Mouse (Mus musculus) macrophage (primary cell): ENCODE measurements around the gene Sik1. TPM values are rescaled to one million over a fixed set of nuclear protein-coding genes. Genes with fewer than 3 reads are reported as not detected.

Experiments
- H3K27ac ChIP-seq: fragments of 350-480 bp; formaldehyde crosslinking; 2 replicates; pipeline ENCODE4 v1.9.0; 2021
- H3K36me3 ChIP-seq: fragments of 350-480 bp; formaldehyde crosslinking; 2 replicates; pipeline ENCODE4 v1.9.0; 2021; ENCODE audit errors: inconsistent target
- H3K4me3 ChIP-seq: fragments of 350-480 bp; formaldehyde crosslinking; 2 replicates; pipeline ENCODE4 v1.9.0; 2021; ENCODE audit errors: inconsistent target
- H3K79me2 ChIP-seq: fragments of 350-480 bp; formaldehyde crosslinking; 2 replicates; pipeline ENCODE4 v1.9.0; 2021; ENCODE audit errors: inconsistent target
- WGBS: methylation state at CpG from one replicate; pipeline ENCODE4 v1.1.7; 2026; ENCODE audit warnings: inconsistent platforms; ENCODE audit not compliant: missing documents; 5-methylcytosine and 5-hydroxymethylcytosine counted together
- polyA plus RNA-seq: library from polyadenylated mRNA; stranded (reverse); fragments of 250-400 nt; gene quantifications from 3 replicates; pipeline ENCODE4 v1.2.4, GENCODE M21; 2018; ENCODE audit warnings: inconsistent platforms

The Sik1 gene
- polyA plus RNA-seq, 1 experiment from 2014 or later = 8.6 TPM

DNA sequence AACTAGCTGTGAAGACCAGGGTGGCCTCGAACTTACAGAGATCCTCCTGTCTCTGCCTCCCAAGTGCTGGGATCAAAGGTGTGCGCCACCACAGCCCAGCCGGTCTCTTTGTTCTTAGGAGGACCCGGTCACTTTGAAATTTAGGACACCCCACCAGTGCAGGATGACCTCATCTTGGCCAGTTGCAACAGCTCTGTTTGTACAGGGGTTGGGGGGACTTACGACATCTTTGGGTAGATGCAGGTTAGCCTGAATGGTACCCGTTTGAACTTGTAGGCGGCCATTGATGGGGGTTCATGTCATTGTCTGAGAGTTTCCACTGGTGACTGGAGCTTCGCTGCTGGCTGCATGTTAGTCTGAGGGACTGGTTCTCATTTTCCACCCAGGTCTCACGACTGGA lies 14.8 kb upstream of the Sik1 start:
- 53% methylated on average over 9 of the region's 9 CpGs for WGBS
- no peak overlapping the region for H3K4me3 ChIP-seq
- H3K36me3 ChIP-seq = no peaks in the 10 kb centered on the region

DNA sequence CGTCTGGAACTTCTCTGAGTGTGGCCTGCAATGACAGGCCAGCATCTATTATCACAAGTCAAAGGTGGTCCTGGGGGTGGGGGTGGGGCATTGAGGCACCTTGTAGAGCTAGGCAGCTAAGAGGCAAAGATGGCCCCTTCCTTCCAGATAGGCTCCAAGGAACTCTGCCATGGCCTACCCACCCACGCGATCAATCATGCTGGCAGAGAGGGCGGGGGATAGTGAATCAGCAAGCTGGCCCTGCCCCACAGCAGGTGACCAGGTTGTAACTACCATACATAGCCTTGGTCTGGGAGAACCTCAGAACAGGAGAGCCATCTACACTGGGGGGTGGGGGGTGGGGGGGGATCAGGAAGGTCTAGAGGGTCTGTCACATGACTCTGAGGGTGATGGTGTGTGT lies 12.5 kb upstream of the Sik1 start:
- Histone ChIP-seq H3K4me3 (no peak overlapping the region), H3K36me3 (no peaks in the 10 kb centered on the region), H3K27ac (no peak overlapping the region), H3K79me2 (no peaks in the 10 kb centered on the region)
- WGBS = 86% methylated on average over 2 of the region's 4 CpGs

More for the DNA sequence above, 14.8 kb upstream of the Sik1 start:
- Histone ChIP-seq H3K79me2 (no peaks in the 10 kb centered on the region), H3K27ac (no peak overlapping the region)

DNA sequence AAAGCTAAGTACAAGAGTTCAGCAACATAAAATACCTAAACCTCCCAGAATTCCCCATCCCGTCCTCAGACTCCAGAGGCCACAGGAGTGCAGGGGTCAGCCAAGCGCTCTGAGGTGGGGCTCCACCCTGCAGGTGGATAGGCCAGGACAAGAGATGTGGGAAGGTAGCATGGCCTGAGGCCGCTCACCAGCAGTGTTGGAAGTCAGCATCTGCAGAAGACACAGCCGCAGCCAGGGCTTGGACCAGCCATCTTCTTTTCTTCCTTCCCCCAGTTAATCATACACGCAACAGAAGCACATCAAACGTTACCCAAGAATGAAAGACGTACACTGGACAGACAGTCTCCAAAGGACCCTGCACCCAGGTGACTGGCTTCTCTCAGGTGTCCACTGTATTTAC lies 11.5 kb upstream of the Sik1 start:
- Histone ChIP-seq H3K4me3 (no peak overlapping the region), H3K36me3 (no peaks in the 10 kb centered on the region), H3K27ac (no peak overlapping the region), H3K79me2 (no peaks in the 10 kb centered on the region)
- WGBS = 100% methylated on average over 6 of the region's 7 CpGs

DNA sequence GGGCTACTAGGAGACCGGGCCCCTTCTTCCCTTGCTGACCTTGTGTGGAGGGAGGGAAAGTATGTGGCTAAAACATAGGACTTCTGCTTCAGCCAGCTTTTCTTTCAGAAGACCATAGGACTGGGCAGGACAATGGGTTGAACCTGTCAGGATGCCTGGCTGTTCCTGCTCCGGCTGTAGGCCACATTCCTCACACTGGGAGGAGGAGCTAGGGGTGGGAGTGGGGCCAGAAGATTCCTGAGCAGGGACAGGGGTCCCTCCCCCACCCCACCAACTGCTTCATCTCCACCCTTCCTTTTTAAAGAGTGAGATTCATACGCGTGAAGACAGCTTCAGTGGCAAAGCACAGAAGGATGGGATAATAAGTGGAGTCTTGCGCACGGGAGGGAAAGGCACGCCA lies 10.0 kb upstream of the Sik1 start:
- Histone ChIP-seq H3K36me3 (no peaks in the 10 kb centered on the region), H3K27ac (no peak overlapping the region), H3K79me2 (no peaks in the 10 kb centered on the region), H3K4me3 (no peak overlapping the region)
- 99% methylated on average over 7 of the region's 7 CpGs for WGBS

DNA sequence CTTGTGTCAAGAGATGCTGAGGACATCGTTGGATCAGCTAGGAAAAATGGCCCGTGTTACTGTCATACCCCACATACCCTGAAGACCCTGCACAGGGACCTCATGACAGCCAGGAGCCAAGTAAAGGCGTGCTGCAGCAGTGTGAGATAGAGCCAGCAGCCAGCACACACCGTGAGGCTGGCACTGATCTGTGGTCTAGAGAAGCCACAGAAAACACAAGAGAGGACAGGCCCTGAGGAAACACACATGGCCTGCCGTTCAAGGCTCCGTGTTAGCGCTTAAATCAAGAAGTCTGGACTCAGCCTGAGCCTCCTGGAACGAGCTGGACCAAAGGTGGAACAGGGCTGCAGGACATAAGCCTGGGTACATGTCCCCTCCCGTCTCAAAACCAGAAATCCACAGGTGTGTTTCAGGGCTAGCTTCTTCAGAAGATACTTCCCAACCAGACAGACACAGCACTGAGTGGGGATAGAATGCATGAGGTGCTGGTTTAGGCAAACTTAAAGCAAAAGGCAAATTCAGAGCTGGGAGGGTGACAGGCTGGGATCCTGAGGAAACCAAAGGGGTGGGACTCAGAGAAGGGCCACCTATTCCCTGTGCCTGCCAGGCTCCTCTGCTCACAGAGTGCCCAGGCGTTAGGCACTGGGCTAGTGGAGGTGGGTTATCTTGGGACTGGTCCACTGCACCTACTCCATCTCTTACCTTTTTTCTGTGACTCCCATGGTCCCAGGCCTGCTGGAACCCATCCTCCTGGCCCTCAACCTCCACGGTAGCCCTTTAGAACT lies 9.3 kb upstream of the Sik1 start:
- H3K36me3 ChIP-seq = no peaks in the 10 kb centered on the region
- 53% methylated on average over 11 of the region's 11 CpGs for WGBS
- H3K4me3 ChIP-seq = no peak overlapping the region
- H3K27ac ChIP-seq = no peak overlapping the region
- H3K79me2 ChIP-seq = no peaks in the 10 kb centered on the region

DNA sequence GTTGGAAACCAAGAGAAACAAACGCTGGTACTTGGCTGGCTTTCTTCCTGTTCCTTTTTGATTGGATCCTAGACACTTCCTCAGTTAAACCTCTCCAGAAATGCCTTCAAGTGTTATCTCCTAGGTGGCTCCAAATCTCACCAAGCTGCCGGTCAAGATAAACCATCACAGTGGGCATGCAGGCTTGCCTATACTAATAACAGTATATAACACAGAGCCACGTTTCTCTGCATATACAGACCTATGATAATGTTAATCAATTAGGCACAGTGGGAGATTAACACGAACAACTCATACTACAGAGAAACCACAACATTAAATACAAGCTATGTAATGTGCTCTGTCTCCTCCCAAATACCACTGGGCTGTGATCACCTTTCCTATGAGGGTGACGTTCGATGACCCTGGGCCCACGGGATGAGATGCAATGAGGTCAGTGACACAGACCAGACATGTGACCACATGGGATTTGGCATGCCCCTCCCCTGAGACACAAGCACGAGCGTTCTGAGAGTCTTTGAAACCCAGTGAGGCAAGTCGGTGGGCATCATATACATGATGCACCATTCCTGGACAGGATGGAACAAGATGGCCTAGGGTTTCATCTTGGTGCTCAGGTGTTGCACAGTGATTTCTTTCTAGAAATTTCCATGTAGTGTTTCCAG lies 7.7 kb upstream of the Sik1 start:
- no peaks in the 10 kb centered on the region for H3K79me2 ChIP-seq
- no peak overlapping the region for H3K27ac ChIP-seq
- WGBS = 91% methylated on average over 10 of the region's 10 CpGs
- no peak overlapping the region for H3K4me3 ChIP-seq
- H3K36me3 ChIP-seq = no peaks in the 10 kb centered on the region

DNA sequence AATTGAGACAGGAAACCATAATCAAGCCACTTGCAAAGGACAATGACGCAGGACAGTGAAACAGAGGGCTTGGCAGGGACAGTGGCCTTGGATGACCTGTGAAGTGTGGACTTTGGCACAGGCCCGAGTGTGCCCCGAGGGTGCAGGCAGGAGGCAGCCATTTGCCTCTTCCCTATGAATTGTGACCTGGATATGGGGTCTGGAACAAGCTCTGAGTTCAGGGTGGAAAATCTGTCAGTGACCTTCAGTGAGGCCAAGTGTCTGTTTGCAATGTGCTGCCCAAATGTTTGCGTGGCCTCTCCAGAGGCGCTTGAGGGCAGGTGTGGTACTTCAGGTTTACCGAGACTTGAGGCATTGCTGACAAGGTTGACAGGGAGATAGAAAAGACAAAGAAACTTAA lies 6.5 kb upstream of the Sik1 start:
- Histone ChIP-seq H3K27ac (no peak overlapping the region), H3K79me2 (no peaks in the 10 kb centered on the region), H3K36me3 (no peaks in the 10 kb centered on the region), H3K4me3 (no peak overlapping the region)
- WGBS = 91% methylated on average over 6 of the region's 6 CpGs

DNA sequence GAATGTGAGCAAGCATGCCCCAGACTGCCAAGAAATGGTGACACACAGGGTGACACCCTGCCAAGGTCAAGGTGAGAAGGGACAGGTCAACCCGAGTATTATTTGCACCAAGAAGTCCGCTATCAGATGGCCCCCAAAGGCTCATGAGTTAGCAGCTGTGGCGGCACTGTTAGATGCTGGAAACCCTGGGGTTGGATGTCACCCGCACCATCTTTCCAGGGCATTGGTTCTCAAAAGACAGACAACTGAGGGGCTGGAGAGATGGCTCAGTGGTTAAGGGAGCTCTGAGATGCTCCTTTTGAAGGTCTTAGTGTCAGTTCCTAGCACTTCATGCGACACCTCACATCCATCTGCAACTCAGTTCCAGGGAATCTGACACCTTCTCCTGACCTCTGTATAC lies 6.1 kb upstream of the Sik1 start:
- H3K4me3 ChIP-seq = no peak overlapping the region
- H3K27ac ChIP-seq = no peak overlapping the region
- WGBS = 96% methylated on average over 5 of the region's 5 CpGs
- H3K36me3 ChIP-seq = no peaks in the 10 kb centered on the region
- no peaks in the 10 kb centered on the region for H3K79me2 ChIP-seq

DNA sequence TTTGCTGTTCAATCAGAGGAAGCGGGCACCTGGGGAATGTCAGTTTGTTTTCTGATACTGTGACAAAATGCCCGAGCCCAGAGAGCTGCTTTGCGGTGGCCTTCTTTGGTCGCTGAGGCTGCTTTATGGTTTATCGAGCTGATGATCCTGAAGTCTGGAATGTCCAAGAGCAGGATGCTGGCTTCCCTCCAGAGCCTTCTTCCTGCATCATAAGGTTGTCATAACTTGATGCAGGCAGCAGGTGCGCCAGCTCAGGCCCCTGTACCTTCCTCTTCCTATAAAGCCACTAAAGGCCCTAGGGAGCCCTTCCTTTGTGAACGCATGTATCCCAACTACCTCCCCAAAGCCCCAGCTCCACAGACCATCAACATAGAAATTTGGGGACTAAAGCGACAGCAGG lies 5.3 kb upstream of the Sik1 start:
- Histone ChIP-seq H3K36me3 (no peaks in the 10 kb centered on the region), H3K4me3 (no peak overlapping the region), H3K27ac (no peak overlapping the region), H3K79me2 (no peaks in the 10 kb centered on the region)
- WGBS = 91% methylated on average over 7 of the region's 8 CpGs

DNA sequence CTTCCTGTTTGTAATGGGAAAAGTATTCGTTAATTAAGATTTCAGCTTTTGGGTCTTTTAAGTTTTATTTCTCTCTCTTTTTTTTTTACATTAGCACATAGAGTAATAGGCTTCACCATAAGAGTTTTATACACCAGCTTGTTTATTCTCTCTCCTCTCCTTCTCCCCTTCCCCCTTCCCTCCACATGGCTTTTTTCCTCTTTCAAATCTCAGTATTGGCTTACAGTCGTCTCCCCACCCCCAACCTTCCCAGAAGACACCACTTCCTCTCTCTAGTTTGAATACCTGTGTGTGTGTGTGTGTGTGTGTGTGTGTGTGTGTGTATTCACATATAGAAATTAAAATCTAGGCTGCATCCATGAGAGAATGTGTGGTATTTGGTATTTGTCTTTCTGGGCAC lies 3.8 kb upstream of the Sik1 start:
- 65% methylated on average over 2 of the region's 2 CpGs for WGBS
- Histone ChIP-seq H3K36me3 (no peaks in the 10 kb centered on the region), H3K4me3 (no peak overlapping the region), H3K27ac (no peak overlapping the region), H3K79me2 (peaks cover 8% of the 10 kb centered on the region; the same call in 1 of the 2 replicates)

DNA sequence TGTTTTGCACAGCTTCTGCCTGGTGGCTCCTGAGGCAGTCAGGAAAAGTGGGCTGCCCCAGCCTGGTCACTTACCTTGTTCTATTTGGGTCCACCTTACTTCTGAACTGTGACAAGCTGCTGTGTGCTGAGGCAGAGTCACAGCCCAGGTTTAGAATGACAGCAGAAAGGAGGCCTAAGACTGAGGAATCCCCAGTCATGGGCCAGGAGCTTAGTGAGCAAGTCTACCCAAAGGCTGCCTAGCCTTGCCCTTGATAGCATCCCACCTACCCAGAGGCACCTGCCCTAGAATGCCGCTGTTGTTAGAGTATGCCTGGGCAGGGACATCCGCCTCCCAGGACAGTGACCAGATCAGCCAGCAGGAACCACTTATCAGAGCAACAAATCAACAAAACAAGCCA lies 3.2 kb upstream of the Sik1 start:
- H3K4me3 ChIP-seq = no peak overlapping the region
- H3K79me2 ChIP-seq = peaks cover 14% of the 10 kb centered on the region; the same call in 1 of the 2 replicates
- 80% methylated on average over 2 of the region's 2 CpGs for WGBS
- no peaks in the 10 kb centered on the region for H3K36me3 ChIP-seq
- H3K27ac ChIP-seq = no peak overlapping the region

DNA sequence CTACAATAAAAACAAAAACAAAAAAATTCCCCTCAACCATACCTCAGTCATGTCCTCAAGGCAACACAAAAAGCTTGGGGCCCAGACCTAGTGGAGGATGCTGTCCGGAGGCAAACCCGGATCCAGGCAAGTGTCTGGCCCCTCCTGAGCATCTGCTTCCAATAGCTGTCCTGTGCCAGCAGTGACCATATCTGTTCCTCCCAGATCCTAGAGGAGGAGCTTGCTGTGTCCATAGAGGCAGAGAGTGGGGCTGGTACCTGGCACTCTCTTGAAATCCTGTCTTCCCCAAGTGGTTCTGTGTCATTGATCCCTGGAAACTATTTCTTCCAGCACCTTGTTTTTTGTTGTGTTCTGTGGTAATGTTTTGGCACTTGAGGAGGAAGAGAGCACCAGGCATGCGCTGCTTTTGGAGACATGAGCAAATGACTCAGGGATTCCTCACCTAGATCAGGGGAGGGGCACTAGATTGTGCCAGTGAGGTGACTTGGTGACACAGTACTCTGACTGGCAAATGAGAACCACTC lies 2.4 kb upstream of the Sik1 start:
- no peak overlapping the region for H3K4me3 ChIP-seq
- H3K79me2 ChIP-seq = peaks cover 18% of the 10 kb centered on the region
- H3K27ac ChIP-seq = no peak overlapping the region
- H3K36me3 ChIP-seq = no peaks in the 10 kb centered on the region
- 89% methylated on average over 3 of the region's 3 CpGs for WGBS

DNA sequence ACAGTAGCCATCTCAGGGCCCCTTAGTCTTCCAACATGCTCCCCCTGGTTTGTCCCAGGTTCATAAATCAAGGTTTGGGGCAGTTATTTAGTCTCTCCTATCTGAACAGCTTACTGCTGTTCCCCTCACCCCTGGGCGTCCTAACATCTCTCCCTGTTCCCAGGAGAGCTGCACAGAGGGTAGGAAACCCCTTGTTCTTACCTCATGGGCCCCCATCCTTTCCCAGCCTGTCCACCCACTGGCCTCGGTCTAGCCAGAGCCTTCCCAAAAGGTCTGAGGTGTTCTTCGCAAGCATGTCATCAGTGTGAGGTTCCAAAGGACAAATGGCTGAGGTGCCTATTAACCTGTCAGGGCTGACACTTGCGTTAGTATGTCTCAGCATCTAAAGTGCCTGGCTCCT lies 1.6 kb upstream of the Sik1 start:
- H3K4me3 ChIP-seq = no peak overlapping the region
- no peaks in the 10 kb centered on the region for H3K36me3 ChIP-seq
- H3K79me2 ChIP-seq = peaks cover 25% of the 10 kb centered on the region
- WGBS = 94% methylated on average over 4 of the region's 4 CpGs
- H3K27ac ChIP-seq = no peak overlapping the region

DNA sequence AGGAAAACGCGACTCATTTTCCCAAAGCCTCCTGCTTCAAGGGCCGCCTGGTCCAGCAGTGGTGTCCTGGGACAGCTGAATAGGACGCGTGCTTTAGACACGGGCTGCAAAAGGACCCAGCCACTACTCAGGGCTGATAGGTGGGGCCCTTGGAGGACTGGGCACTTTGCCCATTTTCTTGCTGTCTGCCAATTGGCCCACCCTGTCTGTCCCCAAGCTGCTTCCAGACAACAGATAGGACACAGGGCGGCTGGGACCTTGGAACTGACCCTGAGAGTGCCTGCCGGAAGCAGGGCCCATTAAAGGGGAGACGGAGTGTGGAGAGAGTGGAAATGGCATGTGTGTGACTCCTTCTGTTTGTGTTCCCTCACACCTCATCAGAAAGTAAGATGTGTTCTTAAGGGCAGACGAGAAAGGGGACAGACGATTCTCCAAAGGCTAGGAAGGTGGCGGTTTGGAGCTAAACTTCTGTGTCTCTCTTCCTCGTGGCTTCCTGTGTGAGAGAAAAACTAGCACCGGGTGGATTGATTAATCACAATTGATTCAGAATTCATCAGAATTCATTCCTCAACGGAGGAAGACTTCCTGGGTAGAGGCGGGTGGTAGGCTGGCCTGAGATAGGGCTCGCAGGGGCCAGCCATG lies 1.0 kb upstream of the Sik1 start:
- peak overlapping the region; percentile 12; the same call in 1 of the 2 replicates for H3K4me3 ChIP-seq
- H3K27ac ChIP-seq = no peak overlapping the region
- H3K36me3 ChIP-seq = peaks cover 3% of the 10 kb centered on the region; the same call in 1 of the 2 replicates
- H3K79me2 ChIP-seq = peaks cover 31% of the 10 kb centered on the region
- WGBS = 64% methylated on average over 17 of the region's 17 CpGs
